Mouse (Mus musculus) lung, embryonic 14.5 days (tissue): ENCODE data around the gene Klf3. TPM values are rescaled to one million over a fixed set of nuclear protein-coding genes. Genes with fewer than 3 reads are reported as not detected.

ENCODE experiments used
- ATAC-seq: fragments of 200-750 bp; cut with Nextera tagmentation; 2 replicates; pipeline ENCODE4 v1.8.0; 2017; ENCODE audit warnings: mild to moderate bottlenecking, moderate TSS enrichment, moderate library complexity; ENCODE audit not compliant: insufficient read depth
- DNase-seq: peaks from one replicate; pipeline ENCODE4 v3.0.0-alpha.2; 2015
- H3K27ac ChIP-seq: fragments of 300-500 bp; sonication (generic); 2 replicates; pipeline ENCODE4 v1.5.1; 2014; ENCODE audit warnings: low read depth, mild to moderate bottlenecking, moderate library complexity
- H3K27me3 ChIP-seq: fragments of 300-500 bp; sonication (generic); 2 replicates; pipeline ENCODE4 v1.6.1; 2014; ENCODE audit warnings: low read length, control low read depth; ENCODE audit not compliant: insufficient read depth
- H3K36me3 ChIP-seq: fragments of 300-500 bp; sonication (generic); 2 replicates; pipeline ENCODE4 v1.6.1; 2014; ENCODE audit warnings: control low read depth; ENCODE audit not compliant: insufficient read depth
- H3K4me1 ChIP-seq: fragments of 300-500 bp; sonication (generic); 2 replicates; pipeline ENCODE4 v1.6.1; 2014; ENCODE audit warnings: antibody characterized with exemption, control low read depth; ENCODE audit not compliant: insufficient read depth
- H3K4me2 ChIP-seq: fragments of 300-500 bp; sonication (generic); 2 replicates; pipeline ENCODE4 v1.6.1; 2014; ENCODE audit warnings: mild to moderate bottlenecking
- H3K4me3 ChIP-seq: fragments of 300-500 bp; sonication (generic); 2 replicates; pipeline ENCODE4 v1.5.1; 2014; ENCODE audit warnings: low read depth, low read length
- H3K9ac ChIP-seq: fragments of 300-500 bp; sonication (generic); 2 replicates; pipeline ENCODE4 v1.6.1; 2014
- H3K9me3 ChIP-seq: fragments of 300-500 bp; sonication (generic); 2 replicates; pipeline ENCODE4 v1.6.1; 2016; ENCODE audit warnings: low read depth, low read length, control low read depth
- CTCF ChIP-seq: IDR thresholded peaks from 2 replicates; pipeline ENCODE4 v1.5.1; 2016; ENCODE audit warnings: antibody characterized with exemption, low read depth
- WGBS: fragments of 180-500 bp; shearing (Covaris S2); extraction: QIAGEN DNeasy Blood & Tissue Kit; methylation state at CpG from one replicate; pipeline ENCODE4 v1.1.7; 2014; 5-methylcytosine and 5-hydroxymethylcytosine counted together
- polyA plus RNA-seq: library from polyadenylated mRNA; unstranded; fragments of >200 nt; fragmentation: Nextera tagmentation; extraction: Ambion mirVana; gene quantifications from 2 replicates; pipeline ENCODE4 v1.2.1, GENCODE M21; 2014

The Klf3 gene
- polyA plus RNA-seq, 1 experiment from 2014 or later = 69.3 TPM

DNA sequence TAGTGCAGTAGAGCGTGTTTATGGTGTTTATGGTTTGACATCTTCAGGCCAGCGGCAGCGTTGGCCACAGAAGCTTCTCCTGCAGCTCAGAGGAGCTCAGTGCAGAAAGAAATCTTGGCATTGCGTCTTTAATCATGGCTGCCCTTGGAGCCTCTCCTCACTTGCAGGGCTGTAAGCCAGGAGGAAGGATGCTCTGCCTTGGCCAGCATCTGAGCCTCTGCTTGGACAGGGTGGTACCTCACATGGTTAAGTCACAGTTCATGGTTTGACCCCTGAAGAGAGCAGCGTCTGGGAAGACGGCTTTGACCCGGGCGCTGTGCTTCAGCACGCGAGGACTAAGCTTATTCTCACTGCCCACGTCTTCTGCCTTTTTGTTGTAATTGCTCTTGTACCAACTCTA, 20.2 kb downstream of the Klf3 start:
- Histone ChIP-seq H3K9me3 (no peaks in the 10 kb centered on the region), H3K4me3 (no peak overlapping the region), H3K4me1 (no peaks in the 10 kb centered on the region), H3K27ac (no peak overlapping the region), H3K4me2 (no peak overlapping the region), H3K9ac (no peak overlapping the region), H3K36me3 (peaks cover 97% of the 10 kb centered on the region), H3K27me3 (no peaks in the 10 kb centered on the region)
- TF ChIP-seq CTCF = no peak
- 96% methylated on average over 11 of the region's 11 CpGs for WGBS
- no peak for DNase-seq
- ATAC-seq = no peak

DNA sequence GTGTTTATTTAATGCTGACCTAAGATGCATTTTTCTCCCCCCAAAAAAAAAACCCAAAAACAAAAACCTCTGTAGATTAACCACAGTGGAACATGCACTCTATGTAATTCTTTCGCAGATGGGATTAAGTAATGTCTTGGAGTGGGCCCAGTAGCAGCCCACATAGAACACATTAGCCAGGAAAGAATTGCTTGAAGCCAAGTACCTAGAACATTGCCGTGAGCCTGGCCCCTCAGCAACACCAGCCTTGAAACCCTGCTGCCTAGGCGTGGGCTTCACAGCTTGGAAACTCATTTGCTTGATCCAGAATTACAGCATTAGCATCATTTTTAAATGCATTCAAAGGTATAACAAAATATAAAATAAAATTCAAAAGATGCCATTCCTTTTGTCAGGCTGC, 21.6 kb downstream of the Klf3 start:
- H3K4me2 ChIP-seq = no peak overlapping the region
- peaks cover 98% of the 10 kb centered on the region for H3K36me3 ChIP-seq
- no peak overlapping the region for H3K4me3 ChIP-seq
- TF ChIP-seq CTCF = no peak
- H3K9ac ChIP-seq = no peak overlapping the region
- H3K4me1 ChIP-seq = no peaks in the 10 kb centered on the region
- no peak overlapping the region for H3K27ac ChIP-seq
- H3K9me3 ChIP-seq = no peaks in the 10 kb centered on the region
- 90% methylated on average over 3 of the region's 3 CpGs for WGBS
- H3K27me3 ChIP-seq = no peaks in the 10 kb centered on the region
- no peak for ATAC-seq
- DNase-seq = no peak

DNA sequence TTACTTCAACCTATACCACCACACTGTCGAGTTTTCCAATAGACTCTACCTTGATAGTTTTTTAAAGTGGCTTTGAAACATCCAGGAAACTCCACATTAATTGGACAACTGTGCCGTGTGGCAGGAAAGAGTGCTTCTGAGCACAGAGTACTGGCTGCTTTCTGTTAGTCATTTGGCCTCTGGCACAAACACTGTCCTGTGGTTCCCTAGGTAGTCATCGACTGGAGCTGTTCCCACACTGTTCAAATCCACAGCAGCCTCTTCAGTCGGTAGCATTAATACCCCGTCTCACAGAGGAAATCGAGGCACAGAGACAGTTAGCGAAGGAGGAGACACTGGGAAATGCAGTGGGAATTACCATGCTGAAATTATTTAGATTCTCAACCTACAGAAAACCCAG, 22.3 kb downstream of the Klf3 start:
- Histone ChIP-seq H3K36me3 (peaks cover 99% of the 10 kb centered on the region), H3K27ac (no peak overlapping the region), H3K27me3 (no peaks in the 10 kb centered on the region), H3K9me3 (no peaks in the 10 kb centered on the region), H3K4me2 (no peak overlapping the region), H3K9ac (no peak overlapping the region), H3K4me1 (no peaks in the 10 kb centered on the region), H3K4me3 (no peak overlapping the region)
- WGBS = 88% methylated on average over 7 of the region's 7 CpGs
- TF ChIP-seq CTCF = no peak
- no peak for DNase-seq
- no peak for ATAC-seq

DNA sequence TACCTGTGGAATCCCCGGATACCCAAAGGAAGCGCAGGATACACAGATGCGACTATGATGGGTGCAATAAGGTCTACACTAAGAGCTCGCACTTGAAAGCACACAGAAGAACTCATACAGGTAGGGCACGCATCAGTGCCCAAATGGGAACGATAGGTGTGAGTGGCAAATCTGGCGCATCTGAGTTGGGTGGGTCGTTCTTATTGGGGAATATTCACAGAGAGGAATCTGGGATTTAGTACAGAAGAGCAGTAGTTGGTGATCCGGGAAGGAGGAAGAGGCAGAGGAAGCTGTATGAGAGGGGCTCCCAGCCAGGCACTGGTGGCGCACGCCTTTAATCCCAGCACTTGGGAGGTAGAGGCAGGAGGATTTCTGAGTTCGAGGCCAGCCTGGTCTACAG, 24.0 kb downstream of the Klf3 start:
- DNase-seq (no peak), ATAC-seq (no peak)
- H3K9ac ChIP-seq = no peak overlapping the region
- H3K4me2 ChIP-seq = no peak overlapping the region
- no peak overlapping the region for H3K27ac ChIP-seq
- no peak for TF ChIP-seq CTCF
- peaks cover 91% of the 10 kb centered on the region for H3K36me3 ChIP-seq
- H3K4me3 ChIP-seq = no peak overlapping the region
- H3K9me3 ChIP-seq = no peaks in the 10 kb centered on the region
- H3K27me3 ChIP-seq = no peaks in the 10 kb centered on the region
- H3K4me1 ChIP-seq = no peaks in the 10 kb centered on the region
- 94% methylated on average over 12 of the region's 12 CpGs for WGBS

DNA sequence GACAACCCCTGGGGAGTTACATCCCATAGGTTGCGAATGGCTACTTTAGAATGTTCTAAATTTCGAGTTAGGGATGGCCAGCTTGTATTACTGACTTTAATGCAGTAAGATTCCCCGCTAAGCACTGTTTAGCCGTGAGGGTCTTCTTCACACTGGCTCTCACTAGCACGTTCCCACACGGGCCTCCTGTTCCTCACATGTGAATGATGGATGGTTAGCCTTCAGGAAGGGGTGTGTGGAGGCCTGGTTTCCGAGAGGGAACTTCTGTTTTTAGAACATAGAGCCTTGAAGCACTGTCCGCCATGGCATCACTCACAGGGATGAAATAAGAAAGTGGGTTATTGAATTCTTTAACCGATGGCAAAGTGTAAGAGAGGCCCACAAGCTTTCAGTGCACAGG, 25.1 kb downstream of the Klf3 start:
- H3K27ac ChIP-seq = no peak overlapping the region
- H3K9me3 ChIP-seq = no peaks in the 10 kb centered on the region
- H3K4me3 ChIP-seq = no peak overlapping the region
- no peak overlapping the region for H3K9ac ChIP-seq
- H3K36me3 ChIP-seq = peaks cover 84% of the 10 kb centered on the region
- H3K27me3 ChIP-seq = no peaks in the 10 kb centered on the region
- no peak for TF ChIP-seq CTCF
- H3K4me1 ChIP-seq = no peaks in the 10 kb centered on the region
- ATAC-seq = no peak
- 76% methylated on average over 9 of the region's 9 CpGs for WGBS
- no peak overlapping the region for H3K4me2 ChIP-seq
- no peak for DNase-seq

DNA sequence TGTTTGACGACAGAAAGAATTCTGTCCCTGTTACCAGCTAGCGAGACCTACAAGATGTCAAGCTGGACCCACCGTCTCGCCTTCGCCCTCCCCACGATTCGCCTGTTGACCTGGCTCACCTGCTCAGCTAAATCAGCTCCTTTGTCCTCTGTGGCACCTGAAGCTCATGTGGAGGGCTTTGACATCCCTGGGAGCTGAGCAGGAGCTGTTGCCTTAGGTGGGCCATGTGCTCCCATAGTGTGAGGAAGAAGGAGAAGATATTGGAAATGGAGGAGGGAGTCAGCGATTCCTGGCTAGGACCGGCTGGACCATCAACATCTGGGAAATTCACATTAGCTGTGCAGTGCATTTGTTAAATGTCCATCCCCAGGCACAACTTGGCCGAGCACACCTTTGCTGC, 26.4 kb downstream of the Klf3 start:
- Histone ChIP-seq H3K27me3 (no peaks in the 10 kb centered on the region), H3K9ac (no peak overlapping the region), H3K27ac (no peak overlapping the region), H3K4me1 (no peaks in the 10 kb centered on the region), H3K4me3 (no peak overlapping the region), H3K36me3 (peaks cover 74% of the 10 kb centered on the region), H3K9me3 (no peaks in the 10 kb centered on the region), H3K4me2 (no peak overlapping the region)
- no peak for ATAC-seq
- no peak for DNase-seq
- 90% methylated on average over 10 of the region's 10 CpGs for WGBS
- TF ChIP-seq CTCF = no peak

DNA sequence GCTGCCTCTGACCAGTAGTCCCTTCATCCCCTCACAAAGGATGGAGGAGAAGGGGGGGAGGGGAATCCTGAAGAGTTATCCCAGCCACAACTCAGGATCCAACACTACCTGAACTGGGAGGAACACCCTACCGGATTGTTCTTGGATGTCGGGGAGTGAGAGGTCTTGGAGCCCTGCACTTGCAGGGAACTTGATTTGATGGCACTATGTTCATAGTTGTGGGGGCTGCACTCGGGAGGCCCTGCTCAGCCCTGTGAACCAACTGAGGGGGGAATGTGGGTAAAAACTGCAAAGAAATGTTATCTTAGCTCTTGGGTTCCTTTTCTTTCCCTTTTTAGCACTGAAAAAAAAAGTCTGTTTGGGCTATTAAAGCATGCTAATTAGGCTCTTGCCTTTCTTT, 27.6 kb downstream of the Klf3 start:
- DNase-seq = no peak
- Histone ChIP-seq H3K4me3 (no peak overlapping the region), H3K27ac (no peak overlapping the region), H3K4me1 (no peaks in the 10 kb centered on the region), H3K9ac (no peak overlapping the region), H3K9me3 (no peaks in the 10 kb centered on the region), H3K4me2 (no peak overlapping the region), H3K27me3 (no peaks in the 10 kb centered on the region), H3K36me3 (peaks cover 63% of the 10 kb centered on the region)
- WGBS = 88% methylated on average over 3 of the region's 3 CpGs
- ATAC-seq = no peak
- no peak for TF ChIP-seq CTCF

DNA sequence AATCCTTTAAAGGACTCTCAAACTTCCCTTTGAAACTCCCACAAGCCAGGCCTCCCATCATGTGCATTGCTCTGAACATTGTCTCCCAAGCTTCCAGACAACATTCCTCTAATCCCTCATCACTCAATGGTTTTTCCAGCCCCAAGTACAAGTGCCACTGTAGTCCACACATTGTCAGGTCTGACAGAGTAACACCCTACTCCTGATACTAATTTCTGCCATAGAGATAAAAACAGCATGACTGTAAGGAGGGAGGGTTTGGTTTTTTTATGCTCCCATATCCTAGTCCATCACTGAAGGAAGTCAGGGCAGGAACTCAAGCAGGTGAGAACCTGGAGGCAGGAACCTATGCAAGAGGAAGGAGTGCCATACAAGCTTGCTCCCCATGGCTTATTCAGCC, 30.2 kb downstream of the Klf3 start:
- TF ChIP-seq CTCF = no peak
- Histone ChIP-seq H3K9ac (no peak overlapping the region), H3K4me3 (no peak overlapping the region), H3K27me3 (no peaks in the 10 kb centered on the region), H3K27ac (no peak overlapping the region), H3K4me1 (no peaks in the 10 kb centered on the region), H3K9me3 (no peaks in the 10 kb centered on the region), H3K36me3 (peaks cover 36% of the 10 kb centered on the region), H3K4me2 (no peak overlapping the region)
- ATAC-seq (no peak), DNase-seq (no peak)
